In the genomic region with DNA sequence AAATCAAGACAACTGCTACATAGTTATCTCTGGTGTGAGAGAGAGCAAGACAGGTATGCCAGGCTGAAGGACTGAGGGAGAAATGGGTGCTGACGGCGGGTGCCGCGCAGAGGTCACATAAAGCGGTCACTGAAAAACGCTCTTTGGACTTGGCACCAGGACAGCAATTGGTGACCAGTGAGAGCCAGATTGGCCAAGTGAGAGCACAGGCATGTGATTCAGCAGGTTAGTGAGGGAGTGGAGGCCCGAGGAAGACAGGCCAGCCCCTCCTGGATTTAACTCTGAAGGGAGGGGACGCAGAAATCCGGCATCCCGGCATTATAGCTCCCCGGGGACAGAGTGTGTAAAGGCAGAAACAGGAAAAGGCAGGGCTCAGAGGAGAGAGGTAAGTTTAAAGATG, we compare ENCODE assay signal across 15 mouse cellular contexts. TPM values are rescaled to one million over a fixed set of nuclear protein-coding genes. Genes with fewer than 3 reads are reported as not detected.
DNase-seq lines count a peak whose midpoint lies in the region; ATAC-seq and TF ChIP-seq lines count a peak whose summit lies in the region.
"Had no signal": no experiment of that assay in that cellular context is flagged by ENCODE, and none has a peak within 500 bp of the region (broad histone marks: within the 10 kb centered on the region; RNA-seq: fewer than 3 reads in every experiment).

No protein-coding gene starts in this region.

- no peak for TF ChIP-seq POLR2A in heart, adult 2 months (IDR thresholded peaks at IDR 0.05; ENCODE audit: insufficient read depth, low read depth, low read length)

- H3K4me2 ChIP-seq in heart, embryonic 11.5 days: no peak overlapping the region
- H3K4me2 ChIP-seq in heart, postnatal 0 days (ENCODE audit: low read depth, low read length): no peak overlapping the region
- H3K4me2 ChIP-seq: intestine, embryonic 15.5 days; neural tube, embryonic 12.5 days had no signal

- no peaks in the 10 kb centered on the region for H3K79me2 ChIP-seq in heart, adult 2 months (replicated peaks; ENCODE audit: control insufficient read depth, insufficient read depth, low read length)

- intact Hi-C loops in heart, adult 2 months (cut with DNase I): no loop called here

- no peak for TF ChIP-seq CTCF in heart, adult 2 months (IDR thresholded peaks at IDR 0.05)
- no peak for TF ChIP-seq CTCF in heart, postnatal 0 days (IDR thresholded peaks at IDR 0.05; ENCODE audit: low read depth)

- peak overlapping the region; percentile 17; the same call in 1 of the 2 replicates for H3K4me3 ChIP-seq in heart, adult 2 months
- no peak overlapping the region for H3K4me3 ChIP-seq in heart, embryonic 11.5 days (ENCODE audit: low read depth, low read length)
- no peak overlapping the region for H3K4me3 ChIP-seq in heart, postnatal 0 days (ENCODE audit: low read depth, low read length)
- H3K4me3 ChIP-seq: intestine, embryonic 15.5 days; neural tube, embryonic 12.5 days had no signal

- ATAC-seq in heart, embryonic 11.5 days (replicated peaks; ENCODE audit: insufficient number of reproducible peaks, low FRiP score, low TSS enrichment): no peak
- no peak for ATAC-seq in heart, postnatal 0 days (ENCODE audit: insufficient read depth, low read depth)
- ATAC-seq: activated CD4-positive, CD25-positive, alpha-beta regulatory T cell, adult 4 months; intestine, embryonic 15.5 days had no signal

- H3K4me1 ChIP-seq in heart, adult 2 months (ENCODE audit: control insufficient read depth, insufficient read depth, low read length): peaks cover 7% of the 10 kb centered on the region
- peaks cover 11% of the 10 kb centered on the region for H3K4me1 ChIP-seq in heart, embryonic 11.5 days (ENCODE audit: control insufficient read depth, insufficient read depth, low read length)
- H3K4me1 ChIP-seq in heart, postnatal 0 days (ENCODE audit: control insufficient read depth, insufficient read depth): peaks cover 16% of the 10 kb centered on the region; the same call in 1 of the 2 replicates

- 16% methylated on average over 11 of the region's 11 CpGs for WGBS in heart, adult 2 months
- WGBS in heart, embryonic 11.5 days (ENCODE audit: insufficient replicate concordance): 81% methylated on average over 11 of the region's 11 CpGs
- WGBS in heart, postnatal 0 days: 63% methylated on average over 11 of the region's 11 CpGs

- H3K9ac ChIP-seq in heart, adult 2 months (ENCODE audit: low read depth, low read length): peak overlapping the region; percentile 3; the same call in 1 of the 2 replicates
- H3K9ac ChIP-seq in heart, embryonic 11.5 days (ENCODE audit: low read depth, low read length): no peak overlapping the region
- H3K9ac ChIP-seq in heart, postnatal 0 days (replicated peaks; ENCODE audit: low read depth, low read length): peak overlapping the region; percentile 33; the same call in 1 of the 2 replicates
- H3K9ac ChIP-seq: intestine, embryonic 15.5 days; neural tube, embryonic 12.5 days had no signal

- 0 out of 2 replicates have a peak, but pooled peaks have one; percentile 16 for TF ChIP-seq EP300 in heart, adult 2 months (IDR thresholded peaks at IDR 0.05; ENCODE audit: insufficient read depth, low read depth, low read length)
- no peak for TF ChIP-seq EP300 in heart, postnatal 0 days (IDR thresholded peaks at IDR 0.05; ENCODE audit: low read depth)

- H3K27ac ChIP-seq in heart, adult 2 months: peak overlapping the region; percentile 79
- H3K27ac ChIP-seq in heart, embryonic 11.5 days (ENCODE audit: low read depth, low read length): no peak overlapping the region
- H3K27ac ChIP-seq in heart, postnatal 0 days (ENCODE audit: low read depth): no peak overlapping the region
- H3K27ac ChIP-seq: intestine, embryonic 15.5 days; neural tube, embryonic 12.5 days had no signal

- H3K36me3 ChIP-seq in heart, adult 2 months (ENCODE audit: control insufficient read depth, insufficient read depth, low read length): no peaks in the 10 kb centered on the region; the same call in 1 of the 2 replicates
- H3K36me3 ChIP-seq in heart, embryonic 11.5 days (ENCODE audit: control insufficient read depth, insufficient read depth, low read length): no peaks in the 10 kb centered on the region
- H3K36me3 ChIP-seq in heart, postnatal 0 days (replicated peaks; ENCODE audit: control insufficient read depth, insufficient read depth, low read length): 0 out of 2 replicates have a peak, but pooled peaks cover 5% of the 10 kb centered on the region
- H3K36me3 ChIP-seq: intestine, embryonic 15.5 days had no signal

- no peaks in the 10 kb centered on the region for H3K27me3 ChIP-seq in heart, adult 2 months (ENCODE audit: control insufficient read depth, insufficient read depth, low read length)
- H3K27me3 ChIP-seq in heart, embryonic 11.5 days (ENCODE audit: control insufficient read depth, insufficient read depth, low read length): no peaks in the 10 kb centered on the region
- no peaks in the 10 kb centered on the region for H3K27me3 ChIP-seq in heart, postnatal 0 days (ENCODE audit: control insufficient read depth, insufficient read depth, low read length)
- H3K27me3 ChIP-seq: intestine, embryonic 15.5 days; neural tube, embryonic 12.5 days had no signal

- DNase-seq in heart, adult 2 months: peak; percentile 58 to 77
- no peak for DNase-seq in heart, postnatal 0 days (ENCODE audit: low spot score)
- peak; percentile 52 to 72 for DNase-seq in kidney, postnatal 4 days
- peak; percentile 75 for DNase-seq in lung, postnatal 36 days
- DNase-seq in layer of hippocampus, adult 8-10 months (ENCODE audit: low spot score in 2 of 2): no peak
- DNase-seq in layer of hippocampus, postnatal 10 days (ENCODE audit: low spot score in 2 of 2): no peak
- no peak for DNase-seq in frontal cortex, postnatal 10 days (ENCODE audit: low spot score in 2 of 2)
- DNase-seq: cerebellum, adult 11 months; spleen, adult 18-20 months; thymus, postnatal 4 days had no signal

- no peaks in the 10 kb centered on the region for H3K9me3 ChIP-seq in heart, embryonic 11.5 days (replicated peaks; ENCODE audit: control insufficient read depth, low read length)
- no peaks in the 10 kb centered on the region for H3K9me3 ChIP-seq in heart, postnatal 0 days (replicated peaks; ENCODE audit: control insufficient read depth, low read length)
- H3K9me3 ChIP-seq: intestine, embryonic 15.5 days; neural tube, embryonic 12.5 days had no signal

RNA-seq across cellular contexts. Expression of gene BC004004, which starts 5.3 kb away (rescaled TPM):
- 100 to 1,000 TPM; 264 to 318 TPM for total RNA-seq in heart, adult 2 months (2021)
- polyA plus RNA-seq in heart, adult 2 months (2012; rRNA removed): 184 and 264 TPM in 2 replicates
- polyA plus RNA-seq in heart, embryonic 11.5 days (2014; fragmentation: Nextera tagmentation; extraction: Ambion mirVana): 90.6 and 94.9 TPM in 2 replicates
- 208 and 234 TPM in 2 replicates for total RNA-seq in heart, postnatal 0 days (2014; rRNA removed; ENCODE audit: low replicate concordance)
- polyA plus RNA-seq in heart, postnatal 0 days (2015; fragmentation: Nextera tagmentation; extraction: Ambion mirVana): 140 and 155 TPM in 2 replicates
- total RNA-seq in layer of hippocampus, adult 8-10 months (2022): 100 to 1,000 TPM in 1 of 4 experiments, 10 to 100 TPM in 3; 85.3 to 108 (median 90.5) TPM
- 100 to 1,000 TPM in 1 of 2 experiments, 10 to 100 TPM in 1; 86.0 to 106 TPM for total RNA-seq in layer of hippocampus, postnatal 10 days (2021)

RNA-seq across cellular contexts. Expression of gene Ppil1, which starts 9.9 kb away (rescaled TPM):
- 10 to 100 TPM; 28.4 to 31.1 TPM for total RNA-seq in heart, adult 2 months (2021)
- 33.2 and 41.7 TPM in 2 replicates for polyA plus RNA-seq in heart, adult 2 months (2012; rRNA removed)
- 117 and 135 TPM in 2 replicates for polyA plus RNA-seq in heart, embryonic 11.5 days (2014; fragmentation: Nextera tagmentation; extraction: Ambion mirVana)
- 46.3 and 64.4 TPM in 2 replicates for total RNA-seq in heart, postnatal 0 days (2014; rRNA removed; ENCODE audit: low replicate concordance)
- 75.5 and 78.5 TPM in 2 replicates for polyA plus RNA-seq in heart, postnatal 0 days (2015; fragmentation: Nextera tagmentation; extraction: Ambion mirVana)
- 10 to 100 TPM; 16.1 to 18.5 (median 16.4) TPM for total RNA-seq in layer of hippocampus, adult 8-10 months (2022)
- 10 to 100 TPM; 20.9 to 21.8 TPM for total RNA-seq in layer of hippocampus, postnatal 10 days (2021)

RNA-seq across cellular contexts. Expression of gene Cpne5, which starts 35.9 kb away (rescaled TPM):
- 1 to 10 TPM; 4.4 to 5.2 TPM for total RNA-seq in heart, adult 2 months (2021)
- polyA plus RNA-seq in heart, adult 2 months (2012; rRNA removed): 10.7 and 11.2 TPM in 2 replicates
- polyA plus RNA-seq in heart, embryonic 11.5 days (2014; fragmentation: Nextera tagmentation; extraction: Ambion mirVana): 24.0 and 28.8 TPM in 2 replicates
- total RNA-seq in heart, postnatal 0 days (2014; rRNA removed; ENCODE audit: low replicate concordance): 3.6 and 9.7 TPM in 2 replicates
- 8.4 and 9.9 TPM in 2 replicates for polyA plus RNA-seq in heart, postnatal 0 days (2015; fragmentation: Nextera tagmentation; extraction: Ambion mirVana)
- total RNA-seq in layer of hippocampus, adult 8-10 months (2022): 10 to 100 TPM; 26.5 to 35.8 (median 29.7) TPM
- total RNA-seq in layer of hippocampus, postnatal 10 days (2021): 10 to 100 TPM; 56.5 to 58.3 TPM

RNA-seq across cellular contexts. Expression of gene Pi16, which starts 43.6 kb away (rescaled TPM):
- 10 to 100 TPM; 24.1 to 40.7 TPM for total RNA-seq in heart, adult 2 months (2021)
- polyA plus RNA-seq in heart, adult 2 months (2012; rRNA removed): 63.1 and 73.5 TPM in 2 replicates
- polyA plus RNA-seq in heart, embryonic 11.5 days (2014; fragmentation: Nextera tagmentation; extraction: Ambion mirVana): 0.55 and 1.7 TPM in 2 replicates
- 3.6 and 12.4 TPM in 2 replicates for total RNA-seq in heart, postnatal 0 days (2014; rRNA removed; ENCODE audit: low replicate concordance)
- 4.5 and 4.8 TPM in 2 replicates for polyA plus RNA-seq in heart, postnatal 0 days (2015; fragmentation: Nextera tagmentation; extraction: Ambion mirVana)
- total RNA-seq in layer of hippocampus, adult 8-10 months (2022): 1 to 10 TPM in 2 of 4 experiments, under 1 TPM in 2; 0.83 to 1.3 (median 1.1) TPM
- total RNA-seq in layer of hippocampus, postnatal 10 days (2021): 1 to 10 TPM; 1.7 to 2.1 TPM
- total RNA-seq: megakaryocyte-erythroid progenitor cell, adult 5-6 weeks had no signal

Comparison
In these comparisons a context has a peak if more than half of its experiments do, and no peak if none do; other contexts are left out.
1. DNase-seq: peak in heart, adult 2 months (2 of 2), kidney, postnatal 4 days (2 of 2) and lung, postnatal 36 days (single experiment); none in heart, postnatal 0 days (single experiment), layer of hippocampus, adult 8-10 months (0 of 2), layer of hippocampus, postnatal 10 days (0 of 2) and frontal cortex, postnatal 10 days (0 of 2).